Mouse (Mus musculus) intestine, postnatal 0 days (tissue): ENCODE measurements around the gene Themis2. TPM values are rescaled to one million over a fixed set of nuclear protein-coding genes. Genes with fewer than 3 reads are reported as not detected.
"Not testable (repeated sequence)": the region's sequence is repeated elsewhere in the genome, so short reads cannot be mapped to it uniquely, and the experiment has no call there.

Source experiments
- ATAC-seq: fragments of 200-750 bp; cut with Nextera tagmentation; 2 replicates; pipeline ENCODE4 v1.8.0; 2017; ENCODE audit warnings: mild to moderate bottlenecking, moderate TSS enrichment, moderate library complexity
- H3K27ac ChIP-seq: fragments of 300-500 bp; sonication (generic); 2 replicates; pipeline ENCODE4 v1.5.1; 2014; ENCODE audit warnings: mild to moderate bottlenecking, low read depth, low read length, moderate library complexity
- H3K27me3 ChIP-seq: fragments of 300-500 bp; sonication (generic); replicated peaks from 2 replicates; pipeline ENCODE4 v1.6.1; 2014; ENCODE audit warnings: low read length, mixed read lengths; ENCODE audit not compliant: control insufficient read depth, insufficient read depth
- H3K36me3 ChIP-seq: fragments of 300-500 bp; sonication (generic); 2 replicates; pipeline ENCODE4 v1.6.1; 2014; ENCODE audit warnings: mild to moderate bottlenecking, moderate library complexity; ENCODE audit not compliant: control insufficient read depth, insufficient read depth
- H3K4me1 ChIP-seq: fragments of 300-500 bp; sonication (generic); replicated peaks from 2 replicates; pipeline ENCODE4 v1.6.1; 2014; ENCODE audit warnings: antibody characterized with exemption, low read length, mixed read lengths; ENCODE audit not compliant: control insufficient read depth, insufficient read depth
- H3K4me2 ChIP-seq: fragments of 300-500 bp; sonication (generic); replicated peaks from 2 replicates; pipeline ENCODE4 v1.6.1; 2014; ENCODE audit warnings: low read depth, mild to moderate bottlenecking, moderate library complexity
- H3K4me3 ChIP-seq: fragments of 300-500 bp; sonication (generic); 2 replicates; pipeline ENCODE4 v1.5.1; 2014; ENCODE audit warnings: low read depth, low read length
- H3K9ac ChIP-seq: fragments of 300-500 bp; sonication (generic); 2 replicates; pipeline ENCODE4 v1.6.1; 2014; ENCODE audit warnings: mild to moderate bottlenecking, low read depth, low read length
- H3K9me3 ChIP-seq: fragments of 300-500 bp; sonication (generic); 2 replicates; pipeline ENCODE4 v1.6.1; 2016; ENCODE audit warnings: mixed run types; ENCODE audit not compliant: control insufficient read depth
- CTCF ChIP-seq: sonication (generic); IDR thresholded peaks from 2 replicates; pipeline ENCODE4 v1.5.1; 2016; ENCODE audit warnings: low read depth, mild to moderate bottlenecking, control low read depth, antibody characterized with exemption, moderate library complexity
- WGBS: fragments of 180-500 bp; shearing (Covaris S2); extraction: QIAGEN DNeasy Blood & Tissue Kit; methylation state at CpG from one replicate; pipeline ENCODE4 v1.1.7; 2014; 5-methylcytosine and 5-hydroxymethylcytosine counted together
- polyA plus RNA-seq: library from polyadenylated mRNA; unstranded; fragments of >200 nt; fragmentation: Nextera tagmentation; extraction: Ambion mirVana; gene quantifications from 2 replicates; pipeline ENCODE4 v1.2.1, GENCODE M21; 2015

Gene Themis2
- polyA plus RNA-seq, 1 experiment from 2014 or later: 1.3 TPM

DNA sequence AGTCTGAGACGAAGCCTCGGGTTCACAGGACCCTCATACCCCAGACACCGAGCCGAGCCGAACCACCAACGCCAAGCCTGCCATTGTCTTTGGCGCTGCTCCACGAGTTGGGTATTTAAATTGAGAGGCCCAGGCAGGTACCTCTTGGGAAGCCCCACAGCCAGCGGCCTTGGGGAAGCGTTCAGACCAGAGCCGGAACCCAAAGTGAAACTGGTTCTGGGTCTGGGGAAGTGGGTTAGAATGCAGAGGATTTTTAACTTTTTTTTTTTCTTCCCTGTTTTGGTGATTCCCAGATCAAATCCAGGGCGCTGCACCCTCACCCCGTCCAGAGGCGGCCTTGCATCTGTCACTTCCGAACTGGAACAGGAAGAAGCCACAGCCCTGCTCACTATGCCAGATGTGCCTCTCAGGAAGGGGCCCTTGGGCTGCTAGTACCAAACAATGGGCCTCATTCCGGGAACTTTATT lies 6.0 kb upstream of the Themis2 start:
- Histone ChIP-seq H3K9me3 (no peaks in the 10 kb centered on the region), H3K4me1 (no peaks in the 10 kb centered on the region), H3K9ac (no peak overlapping the region), H3K27me3 (no peaks in the 10 kb centered on the region), H3K4me3 (no peak overlapping the region), H3K4me2 (0 out of 2 replicates have a peak overlapping the region, but pooled peaks have one; percentile 2), H3K27ac (peak overlapping the region; percentile 50; the same call in 1 of the 2 replicates), H3K36me3 (no peaks in the 10 kb centered on the region)
- WGBS: 55% methylated on average over 16 of the region's 16 CpGs
- TF ChIP-seq CTCF: no peak
- no peak for ATAC-seq

DNA sequence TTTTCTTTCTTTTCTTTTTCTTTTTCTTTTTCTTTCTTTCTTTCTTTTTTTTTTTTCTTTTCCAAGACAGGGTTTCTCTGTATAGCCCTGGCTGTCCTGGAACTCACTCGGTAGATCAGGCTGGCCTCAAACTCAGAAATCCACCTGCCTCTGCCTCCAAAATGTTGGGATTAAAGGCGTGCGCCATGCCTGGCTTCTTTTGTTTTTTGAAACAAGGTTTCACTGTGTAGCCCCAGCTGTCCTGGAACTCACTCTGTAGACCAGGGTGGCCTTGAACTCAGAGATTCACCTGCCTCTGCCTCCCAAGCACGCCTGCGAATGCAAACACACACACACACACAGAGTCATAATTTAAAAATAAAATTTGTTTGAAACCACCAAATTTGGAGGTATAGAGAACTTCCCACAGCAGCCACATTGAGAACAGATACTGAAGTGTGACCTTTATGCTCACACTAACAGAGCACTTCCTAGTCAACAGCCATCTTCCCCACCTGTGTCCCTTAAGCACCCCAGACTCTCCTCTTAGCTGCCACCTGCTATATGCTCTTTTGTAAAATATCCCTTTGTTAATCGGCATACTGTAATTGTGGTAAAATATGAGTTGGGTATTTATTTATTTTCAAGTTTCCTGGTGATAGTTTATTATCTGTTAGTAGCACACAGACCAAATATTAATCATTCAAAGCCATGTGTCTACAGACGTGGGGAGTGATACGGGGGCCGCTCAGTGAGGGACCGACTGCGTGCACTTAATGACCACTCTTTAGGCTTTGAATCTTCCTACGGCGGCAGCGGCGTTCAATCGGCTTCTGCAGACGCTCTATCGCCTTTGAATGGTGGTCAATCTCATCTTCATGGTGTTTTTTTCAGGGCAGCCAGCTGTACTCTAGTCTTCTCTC lies 5.2 kb upstream of the Themis2 start:
- H3K27ac ChIP-seq: 0 out of 2 replicates have a peak overlapping the region, but pooled peaks have one; percentile 50
- no peaks in the 10 kb centered on the region for H3K9me3 ChIP-seq
- ATAC-seq: no peak
- 0 out of 2 replicates have a peak overlapping the region, but pooled peaks have one; percentile 2 for H3K4me2 ChIP-seq
- TF ChIP-seq CTCF: no peak
- H3K9ac ChIP-seq: no peak overlapping the region
- H3K4me1 ChIP-seq: no peaks in the 10 kb centered on the region
- 84% methylated on average over 18 of the region's 18 CpGs for WGBS
- H3K4me3 ChIP-seq: no peak overlapping the region
- no peaks in the 10 kb centered on the region for H3K36me3 ChIP-seq
- no peaks in the 10 kb centered on the region for H3K27me3 ChIP-seq

DNA sequence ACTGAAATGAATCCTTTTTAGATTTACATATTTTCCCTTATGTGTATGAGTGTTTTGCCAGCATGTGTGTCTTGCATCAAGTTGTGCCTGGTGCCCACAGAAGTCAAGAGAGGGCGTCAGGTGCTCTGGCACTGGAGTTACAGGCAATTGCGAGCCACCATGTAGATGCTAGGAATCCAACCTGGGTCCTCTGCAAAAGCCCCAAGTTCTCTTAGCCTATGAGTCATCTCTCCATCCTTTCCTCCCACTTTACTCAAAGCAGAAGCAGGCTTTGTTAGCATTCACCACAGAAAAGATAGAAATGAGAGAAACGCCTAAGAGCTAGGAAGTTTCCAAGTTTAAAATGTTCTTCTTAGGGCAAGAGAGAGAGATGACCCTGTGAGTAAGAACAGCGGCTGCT lies 3.7 kb upstream of the Themis2 start:
- no peak for TF ChIP-seq CTCF
- WGBS: 87% methylated on average over 4 of the region's 4 CpGs
- no peaks in the 10 kb centered on the region for H3K36me3 ChIP-seq

DNA sequence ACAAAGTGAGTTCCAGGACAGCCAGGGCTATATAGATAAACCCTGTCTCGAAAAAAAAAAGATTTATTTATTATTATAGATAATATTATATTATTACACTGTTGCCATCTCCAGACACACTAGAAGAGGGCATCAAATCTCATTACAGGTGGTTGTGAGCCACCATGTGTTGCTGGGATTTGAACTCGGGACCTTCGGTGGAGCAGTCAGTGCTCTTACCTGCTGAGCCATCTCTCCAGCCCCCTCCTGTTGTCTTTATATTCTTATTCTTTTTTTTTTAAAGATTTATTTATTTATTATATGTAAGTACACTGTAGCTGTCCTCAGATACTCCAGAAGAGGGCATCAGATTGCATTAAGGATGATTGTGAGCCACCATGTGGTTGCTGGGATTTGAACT lies 2.5 kb upstream of the Themis2 start:
- not testable (repeated sequence) for ATAC-seq, H3K9ac ChIP-seq
- 86% methylated on average over 3 of the region's 3 CpGs for WGBS

More for the DNA sequence above, 3.7 kb upstream of the Themis2 start:
- Histone ChIP-seq H3K27me3 (peaks cover 3% of the 10 kb centered on the region; the same call in 1 of the 2 replicates), H3K4me3 (no peak overlapping the region), H3K27ac (no peak overlapping the region), H3K4me2 (no peak overlapping the region), H3K4me1 (0 out of 2 replicates have a peak, but pooled peaks cover 4% of the 10 kb centered on the region), H3K9me3 (no peaks in the 10 kb centered on the region), H3K9ac (no peak overlapping the region)
- no peak for ATAC-seq

DNA sequence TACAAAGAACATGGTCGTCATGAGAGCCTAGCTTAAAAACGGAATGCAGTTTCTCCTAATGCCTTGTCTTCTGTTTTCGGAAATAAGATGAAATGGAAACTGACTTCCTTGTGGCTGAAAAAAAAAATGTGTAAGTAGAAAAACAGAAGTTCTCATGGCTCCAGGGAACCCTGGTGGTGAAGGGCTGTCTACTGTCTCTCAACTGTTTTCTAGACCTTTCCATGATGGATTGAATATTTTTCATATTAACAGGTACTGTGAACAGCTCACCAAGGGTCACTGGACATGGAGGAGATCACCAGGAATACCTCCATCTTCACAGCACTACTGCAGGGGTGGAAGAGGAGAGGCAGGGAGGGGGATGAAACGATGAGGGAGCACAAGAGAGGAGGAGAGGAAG lies 1.8 kb upstream of the Themis2 start:
- H3K4me2 ChIP-seq: no peak overlapping the region
- H3K4me1 ChIP-seq: 0 out of 2 replicates have a peak, but pooled peaks cover 4% of the 10 kb centered on the region
- no peak for ATAC-seq
- H3K27me3 ChIP-seq: peaks cover 9% of the 10 kb centered on the region; the same call in 1 of the 2 replicates
- 72% methylated on average over 4 of the region's 4 CpGs for WGBS
- H3K27ac ChIP-seq: no peak overlapping the region
- H3K36me3 ChIP-seq: no peaks in the 10 kb centered on the region
- H3K9ac ChIP-seq: no peak overlapping the region
- TF ChIP-seq CTCF: no peak
- H3K4me3 ChIP-seq: no peak overlapping the region
- H3K9me3 ChIP-seq: no peaks in the 10 kb centered on the region

More for the DNA sequence above, 2.5 kb upstream of the Themis2 start:
- not testable (repeated sequence) for H3K4me2 ChIP-seq, H3K27me3 ChIP-seq, H3K4me1 ChIP-seq, H3K9me3 ChIP-seq, H3K36me3 ChIP-seq, H3K27ac ChIP-seq, H3K4me3 ChIP-seq

DNA sequence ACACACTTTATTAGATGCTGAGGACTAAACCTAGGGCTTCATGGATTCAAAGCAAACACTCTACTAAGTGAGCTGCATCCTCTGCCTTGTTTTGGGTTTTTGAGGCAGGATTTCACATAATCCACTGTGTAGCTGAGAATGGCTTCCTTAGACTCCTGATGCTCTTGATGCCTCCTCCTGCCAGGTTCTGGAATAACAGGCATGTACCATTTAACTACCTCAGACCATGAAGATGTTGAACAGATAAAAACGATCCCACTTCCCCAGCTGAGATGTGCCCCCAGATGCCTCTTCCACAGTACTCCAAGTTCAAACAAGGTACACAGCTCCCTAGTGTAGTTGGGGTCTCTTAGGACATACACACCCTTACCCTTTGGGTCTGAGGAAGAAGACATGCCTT lies 1.3 kb upstream of the Themis2 start:
- no peak overlapping the region for H3K27ac ChIP-seq
- no peaks in the 10 kb centered on the region for H3K36me3 ChIP-seq
- H3K4me1 ChIP-seq: 0 out of 2 replicates have a peak, but pooled peaks cover 4% of the 10 kb centered on the region
- H3K4me2 ChIP-seq: no peak overlapping the region
- 0 out of 2 replicates have a peak, but pooled peaks have one; percentile 19 for TF ChIP-seq CTCF
- H3K9me3 ChIP-seq: no peaks in the 10 kb centered on the region
- no peak overlapping the region for H3K4me3 ChIP-seq
- 69% methylated on average over 1 of the region's 1 CpGs for WGBS
- peaks cover 9% of the 10 kb centered on the region; the same call in 1 of the 2 replicates for H3K27me3 ChIP-seq
- ATAC-seq: no peak
- H3K9ac ChIP-seq: no peak overlapping the region
